Mouse (Mus musculus): ENCODE data around the gene R3hdm2.

The R3hdm2 gene

GRCm38 (mm10) chr10:127380251-127380691 is at the start of gene R3hdm2:
R3hdm2 (plus strand) TSS chr10:127380327.
- TF ChIP-seq CTCF (conservative IDR thresholded peaks at IDR 0.05; ENCODE audit: low read length): no peak
- no peak for TF ChIP-seq NANOG (IDR thresholded peaks at IDR 0.05; ENCODE audit: borderline replicate concordance, low read length)
- TF ChIP-seq POU5F1 (IDR thresholded peaks at IDR 0.05; ENCODE audit: borderline replicate concordance, low read length): no peak
- Histone ChIP-seq H3K4me3 (replicated peaks; ENCODE audit: low read length) (peak within 1 kb of the TSS; percentile 87), H3K36me3 (ENCODE audit: insufficient read depth, low read length) (no peaks in the 10 kb centered on the region), H3K9me3 (ENCODE audit: low read length) (no peaks in the 10 kb centered on the region; the same call in 1 of the 2 replicates), H3K27me3 (ENCODE audit: insufficient read depth, low read length) (no peaks in the 10 kb centered on the region), H3K4me1 (replicated peaks; ENCODE audit: low read depth, low read length) (peaks cover 58% of the 10 kb centered on the region)

GRCm38 (mm10) chr10:127332211-127332874 is 47.8 kb upstream of the R3hdm2 start:
- H3K4me3 ChIP-seq (replicated peaks; ENCODE audit: low read length): peak overlapping the region; percentile 66
- H3K36me3 ChIP-seq (ENCODE audit: insufficient read depth, low read length): peaks cover 87% of the 10 kb centered on the region
- H3K4me1 ChIP-seq (replicated peaks; ENCODE audit: low read depth, low read length): peaks cover 93% of the 10 kb centered on the region
- H3K27me3 ChIP-seq (ENCODE audit: insufficient read depth, low read length): peaks cover 7% of the 10 kb centered on the region
- TF ChIP-seq CTCF (conservative IDR thresholded peaks at IDR 0.05; ENCODE audit: low read length) (peak; percentile 86), NANOG (IDR thresholded peaks at IDR 0.05; ENCODE audit: borderline replicate concordance, low read length) (no peak)
- no peaks in the 10 kb centered on the region for H3K9me3 ChIP-seq (ENCODE audit: low read length)

- Histone ChIP-seq H3K4me1 (replicated peaks; ENCODE audit: low read depth, low read length) (peaks cover 93% of the 10 kb centered on the region), H3K9me3 (ENCODE audit: low read length) (no peaks in the 10 kb centered on the region), H3K27me3 (ENCODE audit: insufficient read depth, low read length) (no peaks in the 10 kb centered on the region), H3K4me3 (replicated peaks; ENCODE audit: low read length) (peak overlapping the region; percentile 51), H3K36me3 (ENCODE audit: insufficient read depth, low read length) (peaks cover 95% of the 10 kb centered on the region)
- no peak for TF ChIP-seq NANOG (IDR thresholded peaks at IDR 0.05; ENCODE audit: borderline replicate concordance, low read length)
- peak; percentile 32; the same call in 1 of the 2 replicates for TF ChIP-seq CTCF (conservative IDR thresholded peaks at IDR 0.05; ENCODE audit: low read length)
Observed at GRCm38 (mm10) chr10:127333152-127333551, 47.0 kb upstream of the R3hdm2 start.

- H3K27me3 ChIP-seq (ENCODE audit: insufficient read depth, low read length): no peaks in the 10 kb centered on the region
- H3K4me1 ChIP-seq (replicated peaks; ENCODE audit: low read depth, low read length): peaks cover 80% of the 10 kb centered on the region
- peaks cover 79% of the 10 kb centered on the region for H3K36me3 ChIP-seq (ENCODE audit: insufficient read depth, low read length)
- TF ChIP-seq CTCF (conservative IDR thresholded peaks at IDR 0.05; ENCODE audit: low read length): no peak
- no peak for TF ChIP-seq POU5F1 (IDR thresholded peaks at IDR 0.05; ENCODE audit: borderline replicate concordance, low read length)
- TF ChIP-seq NANOG (IDR thresholded peaks at IDR 0.05; ENCODE audit: borderline replicate concordance, low read length): no peak
- H3K4me3 ChIP-seq (replicated peaks; ENCODE audit: low read length): peak overlapping the region; percentile 75; the same call in 1 of the 2 replicates
- H3K9me3 ChIP-seq (ENCODE audit: low read length): no peaks in the 10 kb centered on the region
Observed at GRCm38 (mm10) chr10:127335271-127335670, 44.9 kb upstream of the R3hdm2 start.

GRCm38 (mm10) chr10:127336952-127337351 is 43.2 kb upstream of the R3hdm2 start:
- Histone ChIP-seq H3K4me3 (replicated peaks; ENCODE audit: low read length) (peak overlapping the region; percentile 75), H3K36me3 (ENCODE audit: insufficient read depth, low read length) (peaks cover 63% of the 10 kb centered on the region), H3K27me3 (ENCODE audit: insufficient read depth, low read length) (no peaks in the 10 kb centered on the region), H3K4me1 (replicated peaks; ENCODE audit: low read depth, low read length) (peaks cover 73% of the 10 kb centered on the region), H3K9me3 (ENCODE audit: low read length) (no peaks in the 10 kb centered on the region)
- TF ChIP-seq NANOG (IDR thresholded peaks at IDR 0.05; ENCODE audit: borderline replicate concordance, low read length) (no peak), CTCF (conservative IDR thresholded peaks at IDR 0.05; ENCODE audit: low read length) (no peak), POU5F1 (IDR thresholded peaks at IDR 0.05; ENCODE audit: borderline replicate concordance, low read length) (no peak)

GRCm38 (mm10) chr10:127337536-127338099 is 42.5 kb upstream of the R3hdm2 start:
- Histone ChIP-seq H3K36me3 (ENCODE audit: insufficient read depth, low read length) (peaks cover 57% of the 10 kb centered on the region), H3K27me3 (ENCODE audit: insufficient read depth, low read length) (no peaks in the 10 kb centered on the region), H3K9me3 (ENCODE audit: low read length) (no peaks in the 10 kb centered on the region), H3K4me3 (replicated peaks; ENCODE audit: low read length) (peak overlapping the region; percentile 75), H3K4me1 (replicated peaks; ENCODE audit: low read depth, low read length) (peaks cover 74% of the 10 kb centered on the region)
- TF ChIP-seq NANOG (IDR thresholded peaks at IDR 0.05; ENCODE audit: borderline replicate concordance, low read length): no peak
- no peak for TF ChIP-seq POU5F1 (IDR thresholded peaks at IDR 0.05; ENCODE audit: borderline replicate concordance, low read length)
- no peak for TF ChIP-seq CTCF (conservative IDR thresholded peaks at IDR 0.05; ENCODE audit: low read length)

- Histone ChIP-seq H3K4me3 (replicated peaks; ENCODE audit: low read length) (peak overlapping the region; percentile 88), H3K27me3 (ENCODE audit: insufficient read depth, low read length) (no peaks in the 10 kb centered on the region), H3K4me1 (replicated peaks; ENCODE audit: low read depth, low read length) (peaks cover 70% of the 10 kb centered on the region), H3K36me3 (ENCODE audit: insufficient read depth, low read length) (peaks cover 42% of the 10 kb centered on the region), H3K9me3 (ENCODE audit: low read length) (no peaks in the 10 kb centered on the region)
- TF ChIP-seq CTCF (conservative IDR thresholded peaks at IDR 0.05; ENCODE audit: low read length) (peak; percentile 89), POU5F1 (IDR thresholded peaks at IDR 0.05; ENCODE audit: borderline replicate concordance, low read length) (no peak), NANOG (IDR thresholded peaks at IDR 0.05; ENCODE audit: borderline replicate concordance, low read length) (no peak)
Observed at GRCm38 (mm10) chr10:127338930-127339682, 41.0 kb upstream of the R3hdm2 start.
